Mouse (Mus musculus): ENCODE results near the gene Homer1. TPM values are rescaled to one million over a fixed set of nuclear protein-coding genes. Genes with fewer than 3 reads are reported as not detected.

The Homer1 gene
- polyA plus RNA-seq, 2 experiments = 3.0 to 3.7 TPM

- peak overlapping the region; percentile 26; the same call in 1 of the 2 replicates for H3K27ac ChIP-seq
- DNase-seq (ENCODE audit: low read depth in 3 of 3, low spot score in 3 of 3) (no peak), ATAC-seq (ENCODE audit: insufficient read depth) (peak; percentile 60)
- TF ChIP-seq CTCF (IDR thresholded peaks at IDR 0.05; ENCODE audit: low read depth) = no peak
- peak; percentile 49 for TF ChIP-seq EP300 (IDR thresholded peaks at IDR 0.05; ENCODE audit: low read depth)
- H3K4me3 ChIP-seq (ENCODE audit: insufficient read depth in 1 of 2, low read depth in 2 of 2, low read length in 2 of 2) = no peak overlapping the region
- H3K9ac ChIP-seq (replicated peaks) = no peak overlapping the region; the same call in 1 of the 2 replicates
- no peaks in the 10 kb centered on the region for H3K27me3 ChIP-seq (ENCODE audit: control insufficient read depth, insufficient read depth, low read length)
- peaks cover 2 to 5% of the 10 kb centered on the region in 2 experiments; a peak in 2 of 4 replicates for H3K4me1 ChIP-seq (replicated peaks; ENCODE audit: control insufficient read depth in 2 of 2, insufficient read depth in 2 of 2, low read length in 1 of 2)
- WGBS (ENCODE audit: insufficient replicate concordance) = 16% methylated on average over 2 of the region's 2 CpGs
- no peak overlapping the region for H3K4me2 ChIP-seq (ENCODE audit: low read depth)
- H3K9me3 ChIP-seq (ENCODE audit: control insufficient read depth, low read length) = no peaks in the 10 kb centered on the region
- no peaks in the 10 kb centered on the region for H3K36me3 ChIP-seq (replicated peaks; ENCODE audit: control insufficient read depth, insufficient read depth, low read depth)
Observed at GRCm38 (mm10) chr13:93331721-93332120, 32.3 kb downstream of the Homer1 start.

GRCm38 (mm10) chr13:93332491-93332890, 33.1 kb downstream of the Homer1 start:
- Histone ChIP-seq H3K4me1 (replicated peaks; ENCODE audit: control insufficient read depth in 2 of 2, insufficient read depth in 2 of 2, low read length in 1 of 2) (peaks cover 2 to 5% of the 10 kb centered on the region in 2 experiments; a peak in 2 of 4 replicates), H3K4me2 (ENCODE audit: low read depth) (no peak overlapping the region), H3K4me3 (ENCODE audit: insufficient read depth in 1 of 2, low read depth in 2 of 2, low read length in 2 of 2) (no peak overlapping the region), H3K36me3 (replicated peaks; ENCODE audit: control insufficient read depth, insufficient read depth, low read depth) (no peaks in the 10 kb centered on the region), H3K9ac (replicated peaks) (no peak overlapping the region), H3K27ac (no peak overlapping the region), H3K27me3 (ENCODE audit: control insufficient read depth, insufficient read depth, low read length) (no peaks in the 10 kb centered on the region), H3K9me3 (ENCODE audit: control insufficient read depth, low read length) (no peaks in the 10 kb centered on the region)
- ATAC-seq (ENCODE audit: insufficient read depth) (no peak), DNase-seq (ENCODE audit: low read depth in 3 of 3, low spot score in 3 of 3) (no peak)
- TF ChIP-seq CTCF (IDR thresholded peaks at IDR 0.05; ENCODE audit: low read depth) (no peak), EP300 (IDR thresholded peaks at IDR 0.05; ENCODE audit: low read depth) (no peak)
- WGBS (ENCODE audit: insufficient replicate concordance) = 83% methylated on average over 13 of the region's 13 CpGs

DNA sequence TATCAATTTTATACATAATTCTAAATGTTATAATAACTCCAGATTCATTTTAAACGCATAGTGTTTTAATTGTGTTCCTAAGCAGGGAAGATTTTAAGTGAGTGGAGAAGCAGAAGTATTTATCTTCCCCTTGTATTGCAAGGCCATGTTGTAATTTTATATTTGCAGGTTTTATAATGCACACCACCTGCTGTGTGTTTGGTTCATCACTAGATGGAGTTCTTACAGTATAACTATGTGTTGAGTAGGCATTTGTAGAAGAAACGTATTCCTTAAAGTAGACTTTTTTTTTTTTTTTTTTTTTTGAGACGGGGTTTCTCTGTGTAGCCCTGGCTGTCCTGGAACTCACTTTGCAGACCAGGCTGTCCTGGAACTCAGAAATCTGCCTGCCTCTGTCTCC, 35.9 kb downstream of the Homer1 start:
- Histone ChIP-seq H3K36me3 (replicated peaks; ENCODE audit: control insufficient read depth, insufficient read depth, low read depth) (no peaks in the 10 kb centered on the region), H3K4me1 (replicated peaks; ENCODE audit: control insufficient read depth in 2 of 2, insufficient read depth in 2 of 2, low read length in 1 of 2) (peaks cover 5 to 8% of the 10 kb centered on the region in 2 experiments), H3K27me3 (ENCODE audit: control insufficient read depth, insufficient read depth, low read length) (no peaks in the 10 kb centered on the region), H3K9me3 (ENCODE audit: control insufficient read depth, low read length) (no peaks in the 10 kb centered on the region), H3K27ac (no peak overlapping the region), H3K4me2 (ENCODE audit: low read depth) (no peak overlapping the region), H3K9ac (replicated peaks) (no peak overlapping the region), H3K4me3 (ENCODE audit: insufficient read depth in 1 of 2, low read depth in 2 of 2, low read length in 2 of 2) (no peak overlapping the region)
- ATAC-seq (ENCODE audit: insufficient read depth) (no peak), DNase-seq (ENCODE audit: low read depth in 3 of 3, low spot score in 3 of 3) (no peak)
- TF ChIP-seq CTCF (IDR thresholded peaks at IDR 0.05; ENCODE audit: low read depth) (peak; percentile 34), EP300 (IDR thresholded peaks at IDR 0.05; ENCODE audit: low read depth) (no peak)
- 63% methylated on average over 3 of the region's 3 CpGs for WGBS (ENCODE audit: insufficient replicate concordance)

GRCm38 (mm10) chr13:93338394-93338793, 39.0 kb downstream of the Homer1 start:
- Histone ChIP-seq H3K4me1 (replicated peaks; ENCODE audit: control insufficient read depth in 2 of 2, insufficient read depth in 2 of 2, low read length in 1 of 2) (peaks cover 0 to 19% of the 10 kb centered on the region in 2 experiments), H3K27me3 (ENCODE audit: control insufficient read depth, insufficient read depth, low read length) (no peaks in the 10 kb centered on the region), H3K4me2 (ENCODE audit: low read depth) (no peak overlapping the region), H3K36me3 (replicated peaks; ENCODE audit: control insufficient read depth, insufficient read depth, low read depth) (no peaks in the 10 kb centered on the region), H3K27ac (no peak overlapping the region), H3K4me3 (ENCODE audit: insufficient read depth in 1 of 2, low read depth in 2 of 2, low read length in 2 of 2) (no peak overlapping the region), H3K9me3 (ENCODE audit: control insufficient read depth, low read length) (no peaks in the 10 kb centered on the region), H3K9ac (replicated peaks) (no peak overlapping the region)
- no peak for TF ChIP-seq CTCF (IDR thresholded peaks at IDR 0.05; ENCODE audit: low read depth)
- no peak for TF ChIP-seq EP300 (IDR thresholded peaks at IDR 0.05; ENCODE audit: low read depth)
- WGBS (ENCODE audit: insufficient replicate concordance) = 39% methylated on average over 5 of the region's 5 CpGs
- DNase-seq (ENCODE audit: low read depth in 3 of 3, low spot score in 3 of 3) (no peak), ATAC-seq (ENCODE audit: insufficient read depth) (no peak)

DNA sequence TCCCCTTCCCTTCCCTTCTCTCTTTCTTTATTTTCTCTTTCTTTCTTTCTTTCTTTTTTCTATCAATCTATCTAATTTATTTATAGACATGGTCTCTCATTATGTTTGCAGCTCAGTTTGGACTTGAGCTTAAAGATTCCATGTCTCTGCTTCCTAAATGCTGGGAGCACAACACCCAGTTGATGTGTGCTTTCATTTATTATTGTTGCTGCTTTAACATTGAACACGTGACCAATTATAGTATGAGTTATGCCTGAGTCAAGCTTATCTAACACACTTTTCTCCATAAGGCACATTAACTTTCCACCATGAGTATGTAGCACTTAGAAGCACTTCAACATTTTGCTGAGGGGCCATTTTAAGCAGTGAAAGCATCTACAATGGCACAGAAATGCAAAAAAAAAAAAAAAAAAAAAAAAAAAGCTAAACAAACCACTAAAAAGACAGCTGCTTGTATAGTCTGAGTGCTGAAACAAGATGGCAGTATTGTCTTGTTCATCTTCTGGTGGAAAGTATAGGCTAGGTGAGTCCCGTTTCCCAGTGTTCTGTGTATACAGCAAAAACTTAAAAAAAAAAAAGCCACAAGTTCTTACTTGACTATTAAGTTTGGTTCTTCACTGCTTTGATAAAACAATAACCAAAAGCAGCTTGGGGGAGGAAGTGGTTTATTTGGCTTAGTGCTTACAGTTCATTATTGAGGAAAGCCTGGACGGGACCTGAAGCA, 41.3 kb downstream of the Homer1 start:
- H3K4me2 ChIP-seq (ENCODE audit: low read depth) = peak overlapping the region; percentile 60
- peak overlapping the region; percentile 53 for H3K9ac ChIP-seq (replicated peaks)
- DNase-seq (ENCODE audit: low read depth in 3 of 3, low spot score in 3 of 3) = peak in 1 of 3 experiments; percentile 50
- peak; percentile 53 for ATAC-seq (ENCODE audit: insufficient read depth)
- H3K4me3 ChIP-seq (ENCODE audit: insufficient read depth in 1 of 2, low read depth in 2 of 2, low read length in 2 of 2) = no peak overlapping the region
- peak overlapping the region; percentile 23; the same call in 1 of the 2 replicates for H3K27ac ChIP-seq
- H3K4me1 ChIP-seq (replicated peaks; ENCODE audit: control insufficient read depth in 2 of 2, insufficient read depth in 2 of 2, low read length in 1 of 2) = peaks cover 9 to 31% of the 10 kb centered on the region in 2 experiments
- H3K27me3 ChIP-seq (ENCODE audit: control insufficient read depth, insufficient read depth, low read length) = no peaks in the 10 kb centered on the region
- no peaks in the 10 kb centered on the region for H3K36me3 ChIP-seq (replicated peaks; ENCODE audit: control insufficient read depth, insufficient read depth, low read depth)
- WGBS (ENCODE audit: insufficient replicate concordance) = 49% methylated on average over 3 of the region's 3 CpGs
- TF ChIP-seq EP300 (IDR thresholded peaks at IDR 0.05; ENCODE audit: low read depth) = no peak
- TF ChIP-seq CTCF (IDR thresholded peaks at IDR 0.05; ENCODE audit: low read depth) = peak; percentile 35; the same call in 1 of the 2 replicates
- no peaks in the 10 kb centered on the region for H3K9me3 ChIP-seq (ENCODE audit: control insufficient read depth, low read length)

Measured in liver, embryonic 14.5 days (tissue).